Mouse (Mus musculus): Measurements from ENCODE around the gene Vgll1. TPM values are rescaled to one million over a fixed set of nuclear protein-coding genes. Genes with fewer than 3 reads are reported as not detected.

Gene Vgll1
- polyA plus RNA-seq (2017; shearing (Covaris generic)), result not detected

DNA sequence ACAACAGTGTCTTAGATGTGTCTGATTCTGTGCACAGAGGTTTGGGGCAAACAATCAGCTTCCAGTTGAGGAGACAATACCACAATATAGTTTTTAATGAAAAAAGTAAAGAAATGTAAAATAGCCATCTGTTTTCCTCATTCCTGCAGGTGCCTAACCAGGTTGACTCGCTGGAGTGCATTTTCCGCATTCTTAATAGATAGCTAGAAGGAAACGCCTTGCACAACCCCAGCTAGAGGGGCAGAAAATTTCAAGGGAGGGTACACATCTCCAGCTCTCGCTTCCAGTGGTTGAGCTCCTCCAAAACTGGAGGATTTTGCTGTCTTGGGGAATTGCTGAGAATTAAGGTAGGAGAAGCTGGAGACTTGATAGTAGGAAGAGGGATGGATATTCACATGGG is at the start of gene Vgll1:
Vgll1 (plus strand) TSS at position 301 of the 400 bp plus-strand sequence.

DNA sequence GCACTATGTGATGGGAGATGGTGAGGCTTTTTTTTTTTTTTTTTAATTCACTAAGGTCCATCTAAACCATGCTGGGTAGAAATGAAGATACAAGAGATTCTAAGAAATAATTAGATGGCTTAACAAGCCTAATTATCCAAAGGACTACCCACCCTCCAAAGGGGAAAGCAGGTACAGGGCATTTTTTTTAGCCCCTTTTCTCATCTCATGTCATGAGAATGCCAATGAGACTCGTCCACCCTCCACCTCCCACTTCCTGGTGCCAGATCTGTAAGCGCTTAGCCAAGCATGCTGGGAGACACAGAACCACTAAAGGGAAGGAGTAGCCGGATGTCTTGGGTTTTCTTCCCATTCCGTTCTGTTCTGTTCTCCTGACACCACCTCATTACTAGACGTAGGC is 45.1 kb upstream of the Vgll1 start, which contains the start of gene Brs3:
Brs3 (plus strand) TSS at position 301 of the 400 bp plus-strand sequence.

DNA sequence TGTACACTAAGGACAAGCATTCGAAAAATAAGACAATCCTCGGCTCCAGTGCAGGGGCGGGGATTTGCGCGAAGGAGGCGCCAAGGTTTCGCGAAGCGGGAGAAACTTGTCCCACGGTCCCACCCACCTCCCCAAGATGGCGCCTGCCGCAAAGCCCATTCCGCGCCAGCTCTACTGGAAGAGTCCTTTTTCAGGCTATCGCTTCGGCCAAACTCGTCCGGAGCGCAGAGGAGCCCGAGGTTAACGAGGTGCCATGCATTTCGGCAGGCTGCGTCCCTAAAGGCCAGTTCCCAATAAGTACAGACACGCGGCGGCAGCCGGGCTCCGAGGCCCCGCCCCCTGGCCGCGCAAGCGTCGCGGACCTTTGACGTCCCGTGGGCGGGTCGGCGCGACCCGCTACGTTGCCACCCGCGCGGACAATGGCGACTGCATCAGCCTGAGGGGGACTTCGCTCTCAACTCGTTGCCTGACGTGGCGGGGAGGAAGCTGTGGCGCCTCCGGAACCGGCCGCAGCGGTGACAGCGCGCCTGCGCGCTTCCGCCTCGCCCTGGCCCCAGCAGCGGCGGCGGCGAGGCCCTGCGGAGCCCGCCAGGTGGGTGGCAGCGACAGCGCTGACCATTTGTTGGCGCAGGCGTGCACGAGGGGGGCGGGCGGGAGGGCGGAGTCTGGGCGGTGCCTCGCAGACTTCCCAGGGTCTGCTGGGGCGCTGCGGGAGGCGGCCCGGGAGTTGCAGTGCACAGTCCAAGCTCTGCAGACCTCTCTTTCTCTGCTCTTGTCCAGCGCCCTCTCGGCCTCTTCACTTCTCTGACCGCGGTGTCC is 34.5 kb upstream of the Vgll1 start, which contains the start of gene Htatsf1:
Htatsf1 (plus strand) TSS at position 410 of the 819 bp plus-strand sequence.

Other genes starting within 250 kb of the Vgll1 start
- under 1 TPM in 1 of 2 experiments, not detected in 1; 0.01 TPM for gene Adgrg4, start 217.9 kb upstream of the Vgll1 start, polyA plus RNA-seq (2017; shearing (Covaris generic))
- under 1 TPM in 1 of 2 experiments, not detected in 1; 0.10 TPM for gene Brs3, start 45.0 kb upstream of the Vgll1 start, polyA plus RNA-seq (2017; shearing (Covaris generic))
- 10 to 100 TPM; 50.8 to 67.2 TPM for gene Htatsf1, start 34.5 kb upstream of the Vgll1 start, polyA plus RNA-seq (2017; shearing (Covaris generic))
- gene Cd40lg, start 124.0 kb downstream of the Vgll1 start, polyA plus RNA-seq (2017; shearing (Covaris generic)), result 10 to 100 TPM; 37.0 to 79.0 TPM